ENCODE assay signal across 9 mouse cellular contexts in genomic region chr12:24603266-24603665, GRCm38 (mm10). TPM values are rescaled to one million over a fixed set of nuclear protein-coding genes. Genes with fewer than 3 reads are reported as not detected.
A peak's percentile ranks its signal among the peaks of the same experiment; 100 is the strongest.
DNase-seq lines count a peak whose midpoint lies in the region; ATAC-seq and TF ChIP-seq lines count a peak whose summit lies in the region.
"Had no signal": no experiment of that assay in that cellular context is flagged by ENCODE, and none has a peak within 500 bp of the region (broad histone marks: within the 10 kb centered on the region; RNA-seq: fewer than 3 reads in every experiment).

No protein-coding gene starts in this region.

- no peaks in the 10 kb centered on the region for H3K36me3 ChIP-seq in hindbrain, embryonic 10.5 days
- H3K36me3 ChIP-seq in hindbrain, embryonic 16.5 days (ENCODE audit: control insufficient read depth, insufficient read depth, low read length) = no peaks in the 10 kb centered on the region
- no peaks in the 10 kb centered on the region for H3K36me3 ChIP-seq in forebrain, embryonic 16.5 days (ENCODE audit: control insufficient read depth, insufficient read depth)
- H3K36me3 ChIP-seq in intestine, embryonic 16.5 days (ENCODE audit: control insufficient read depth, insufficient read depth, low read length) = no peaks in the 10 kb centered on the region
- H3K36me3 ChIP-seq: embryonic facial prominence, embryonic 13.5 days had no signal

- no peak overlapping the region for H3K4me2 ChIP-seq in hindbrain, embryonic 16.5 days (ENCODE audit: low read length)
- no peak overlapping the region for H3K4me2 ChIP-seq in forebrain, embryonic 16.5 days (ENCODE audit: low read length)
- H3K4me2 ChIP-seq in intestine, embryonic 16.5 days (ENCODE audit: low read depth, low read length) = no peak overlapping the region
- H3K4me2 ChIP-seq: embryonic facial prominence, embryonic 13.5 days had no signal

- intact Hi-C loops in left cerebral cortex, postnatal 4 days (cut with DNase I) = no loop called here

- TF ChIP-seq CTCF in olfactory bulb, adult 2 months (IDR thresholded peaks at IDR 0.05; ENCODE audit: insufficient read depth, low read depth, low read length) = peak; percentile 37; the same call in 1 of the 2 replicates

- WGBS in hindbrain, embryonic 10.5 days = 35% methylated on average over 2 of the region's 2 CpGs
- 35% methylated on average over 2 of the region's 2 CpGs for WGBS in hindbrain, embryonic 16.5 days
- WGBS in forebrain, embryonic 16.5 days = 39% methylated on average over 2 of the region's 2 CpGs
- WGBS in intestine, embryonic 16.5 days = 38% methylated on average over 2 of the region's 2 CpGs
- 54% methylated on average over 2 of the region's 2 CpGs for WGBS in olfactory bulb, adult 2 months

- no peak overlapping the region for H3K9ac ChIP-seq in hindbrain, embryonic 16.5 days (ENCODE audit: low read depth, low read length)
- H3K9ac ChIP-seq in forebrain, embryonic 16.5 days (replicated peaks; ENCODE audit: low read depth, low read length) = no peak overlapping the region
- no peak overlapping the region for H3K9ac ChIP-seq in intestine, embryonic 16.5 days (ENCODE audit: low read depth, low read length)
- H3K9ac ChIP-seq: embryonic facial prominence, embryonic 13.5 days had no signal

- H3K27ac ChIP-seq in hindbrain, embryonic 10.5 days = no peak overlapping the region
- no peak overlapping the region for H3K27ac ChIP-seq in hindbrain, embryonic 16.5 days (ENCODE audit: low read depth, low read length)
- no peak overlapping the region for H3K27ac ChIP-seq in forebrain, embryonic 16.5 days (ENCODE audit: low read length)
- H3K27ac ChIP-seq in intestine, embryonic 16.5 days (ENCODE audit: low read length) = no peak overlapping the region
- H3K27ac ChIP-seq in olfactory bulb, adult 2 months (ENCODE audit: insufficient read depth, low read depth, low read length) = no peak overlapping the region
- H3K27ac ChIP-seq: embryonic facial prominence, embryonic 13.5 days had no signal

- no peak for ATAC-seq in hindbrain, embryonic 16.5 days
- peak; percentile 49 for ATAC-seq in forebrain, embryonic 16.5 days
- ATAC-seq in intestine, embryonic 16.5 days = peak; percentile 48; the same call in 1 of the 2 replicates

- H3K4me3 ChIP-seq in hindbrain, embryonic 10.5 days = no peak overlapping the region
- H3K4me3 ChIP-seq in hindbrain, embryonic 16.5 days (ENCODE audit: low read length) = no peak overlapping the region
- H3K4me3 ChIP-seq in forebrain, embryonic 16.5 days (replicated peaks; ENCODE audit: low read length) = no peak overlapping the region
- H3K4me3 ChIP-seq in intestine, embryonic 16.5 days (ENCODE audit: low read length) = no peak overlapping the region
- H3K4me3 ChIP-seq in olfactory bulb, adult 2 months (ENCODE audit: insufficient read depth, low read depth, low read length) = no peak overlapping the region
- H3K4me3 ChIP-seq: embryonic facial prominence, embryonic 13.5 days had no signal

- H3K4me1 ChIP-seq in hindbrain, embryonic 10.5 days (replicated peaks) = no peaks in the 10 kb centered on the region
- no peaks in the 10 kb centered on the region for H3K4me1 ChIP-seq in hindbrain, embryonic 16.5 days (ENCODE audit: control insufficient read depth, insufficient read depth, low read depth, low read length)
- 0 out of 2 replicates have a peak, but pooled peaks cover 2% of the 10 kb centered on the region for H3K4me1 ChIP-seq in forebrain, embryonic 16.5 days (replicated peaks; ENCODE audit: control insufficient read depth, insufficient read depth, low read length)
- no peaks in the 10 kb centered on the region for H3K4me1 ChIP-seq in intestine, embryonic 16.5 days (ENCODE audit: control insufficient read depth, insufficient read depth, low read length)
- H3K4me1 ChIP-seq in olfactory bulb, adult 2 months (ENCODE audit: control insufficient read depth, insufficient read depth, low read length) = no peaks in the 10 kb centered on the region; the same call in 1 of the 2 replicates

- no peaks in the 10 kb centered on the region; the same call in 1 of the 2 replicates for H3K27me3 ChIP-seq in hindbrain, embryonic 10.5 days (ENCODE audit: insufficient read depth, poor library complexity, severe bottlenecking)
- H3K27me3 ChIP-seq in hindbrain, embryonic 16.5 days (replicated peaks; ENCODE audit: control insufficient read depth, insufficient read depth, low read length) = no peaks in the 10 kb centered on the region
- no peaks in the 10 kb centered on the region for H3K27me3 ChIP-seq in forebrain, embryonic 16.5 days (replicated peaks; ENCODE audit: control insufficient read depth, insufficient read depth, low read length)
- H3K27me3 ChIP-seq in intestine, embryonic 16.5 days (replicated peaks; ENCODE audit: control insufficient read depth, insufficient read depth, low read length) = no peaks in the 10 kb centered on the region

- peak; percentile 71 for DNase-seq in hindbrain, embryonic 10.5 days (ENCODE audit: low spot score)
- DNase-seq in brain, adult 2 months (ENCODE audit: low read depth, low spot score) = peak; percentile 79
- DNase-seq in left cerebral cortex, postnatal 4 days = peak; percentile 83
- DNase-seq in thymus, adult 18-20 months = peak; percentile 26 to 32

- TF ChIP-seq POLR2A in olfactory bulb, adult 2 months (IDR thresholded peaks at IDR 0.05; ENCODE audit: insufficient read depth, low read depth, low read length) = no peak

- H3K9me3 ChIP-seq in hindbrain, embryonic 10.5 days = no peaks in the 10 kb centered on the region
- H3K9me3 ChIP-seq in hindbrain, embryonic 16.5 days (ENCODE audit: control insufficient read depth, low read length) = no peaks in the 10 kb centered on the region
- no peaks in the 10 kb centered on the region for H3K9me3 ChIP-seq in forebrain, embryonic 16.5 days (ENCODE audit: control insufficient read depth, low read length)
- no peaks in the 10 kb centered on the region for H3K9me3 ChIP-seq in intestine, embryonic 16.5 days (ENCODE audit: control insufficient read depth, low read length)
- H3K9me3 ChIP-seq: embryonic facial prominence, embryonic 13.5 days had no signal

RNA-seq across cellular contexts. Expression of gene Grhl1, which starts 31.2 kb away (rescaled TPM):
- 0.21 and 0.58 TPM in 2 replicates for polyA plus RNA-seq in hindbrain, embryonic 10.5 days (2016; fragmentation: Nextera tagmentation; extraction: Ambion mirVana)
- polyA plus RNA-seq in hindbrain, embryonic 16.5 days (2015; fragmentation: Nextera tagmentation; extraction: Ambion mirVana) = 1.2 and 1.8 TPM in 2 replicates
- polyA plus RNA-seq in forebrain, embryonic 16.5 days (2015; fragmentation: Nextera tagmentation; extraction: Ambion mirVana) = 0.89 and 1.0 TPM in 2 replicates
- polyA plus RNA-seq in intestine, embryonic 16.5 days (2015; fragmentation: Nextera tagmentation; extraction: Ambion mirVana) = 0.60 and 0.86 TPM in 2 replicates
- 1 to 10 TPM; 3.2 to 3.7 TPM for total RNA-seq in left cerebral cortex, postnatal 4 days (2021)
- not detected in 2 replicates for polyA plus RNA-seq in olfactory bulb, adult 2 months (2012; ENCODE audit: insufficient read depth, insufficient read length, low replicate concordance, missing spikeins)

RNA-seq across cellular contexts. Expression of gene Klf11, which starts 47.8 kb away (rescaled TPM):
- polyA plus RNA-seq in hindbrain, embryonic 10.5 days (2016; fragmentation: Nextera tagmentation; extraction: Ambion mirVana) = 13.2 and 14.0 TPM in 2 replicates
- 14.9 and 15.5 TPM in 2 replicates for polyA plus RNA-seq in hindbrain, embryonic 16.5 days (2015; fragmentation: Nextera tagmentation; extraction: Ambion mirVana)
- polyA plus RNA-seq in forebrain, embryonic 16.5 days (2015; fragmentation: Nextera tagmentation; extraction: Ambion mirVana) = 19.1 and 20.1 TPM in 2 replicates
- 8.1 and 10.0 TPM in 2 replicates for polyA plus RNA-seq in intestine, embryonic 16.5 days (2015; fragmentation: Nextera tagmentation; extraction: Ambion mirVana)
- total RNA-seq in left cerebral cortex, postnatal 4 days (2021) = 10 to 100 TPM; 23.4 to 24.8 TPM
- polyA plus RNA-seq in olfactory bulb, adult 2 months (2012; ENCODE audit: insufficient read depth, insufficient read length, low replicate concordance, missing spikeins) = not detected in 2 replicates

Comparison
In these comparisons a context has a peak if more than half of its experiments do, and no peak if none do; other contexts are left out.
1. DNase-seq: peak in every context shown above with its lines; median percentile 83 in left cerebral cortex, postnatal 4 days; 79 in brain, adult 2 months; 71 in hindbrain, embryonic 10.5 days; 29 in thymus, adult 18-20 months.